Comparison of ENCODE assay signal across 9 mouse cellular contexts in the genomic region with DNA sequence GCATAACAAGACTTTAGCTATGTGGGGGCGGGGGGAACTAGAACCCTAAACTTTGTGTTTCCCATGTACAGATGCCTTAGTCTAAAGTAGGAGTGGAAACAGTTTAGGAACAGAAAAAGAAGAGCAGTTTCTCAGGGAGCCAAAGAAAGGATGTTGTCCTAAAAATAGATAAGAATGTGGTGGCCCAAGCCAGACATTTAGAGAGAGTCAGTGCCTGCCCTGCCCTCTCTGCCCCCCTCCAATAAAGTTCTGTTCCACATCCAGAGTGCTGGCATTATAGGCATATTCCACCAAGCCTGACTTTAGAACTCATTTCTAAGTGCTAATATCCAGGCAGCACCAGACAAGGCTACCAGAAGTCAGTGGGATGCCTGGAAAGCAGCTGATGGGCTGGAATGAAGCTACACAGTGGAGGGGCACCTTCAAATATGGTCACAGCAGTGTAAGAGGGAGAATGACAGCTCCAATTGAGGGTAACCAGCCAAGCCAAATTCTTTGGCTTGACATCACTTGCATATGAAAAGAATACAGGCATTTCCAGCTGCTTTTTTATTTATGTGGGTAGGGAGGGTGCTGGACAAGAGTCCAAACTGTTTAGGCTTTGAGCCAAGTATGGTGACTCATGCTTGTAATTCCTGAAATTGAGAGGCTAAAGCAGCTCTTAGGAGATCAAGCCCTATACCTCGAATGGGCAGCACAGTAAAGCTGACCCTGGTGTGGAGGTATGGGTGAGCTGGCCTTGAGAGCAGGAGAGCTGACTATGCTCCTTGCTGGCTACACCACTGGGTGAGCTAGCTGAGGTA. TPM values are rescaled to one million over a fixed set of nuclear protein-coding genes. Genes with fewer than 3 reads are reported as not detected.
DNase-seq lines count a peak whose midpoint lies in the region; ATAC-seq lines count a peak whose summit lies in the region.
"Had no signal": no experiment of that assay in that cellular context is flagged by ENCODE, and none has a peak within 500 bp of the region (broad histone marks: within the 10 kb centered on the region; RNA-seq: fewer than 3 reads in every experiment).

No protein-coding gene starts in this region.

- WGBS in midbrain, embryonic 11.5 days = 75% methylated on average over 2 of the region's 2 CpGs

- H3K4me3 ChIP-seq in midbrain, embryonic 11.5 days (ENCODE audit: low read depth, low read length) = no peak overlapping the region

- H3K9ac ChIP-seq in midbrain, embryonic 11.5 days (ENCODE audit: low read length) = no peak overlapping the region

- intact Hi-C loops in heart, postnatal 25 days (cut with DNase I) = loop anchor here (2.0 kb wide), 1 partner anchor 67 kb away; a partner anchor contains a TSS

- peak; percentile 8 for DNase-seq in ovary, adult 18-20 months (ENCODE audit: low spot score)
- no peak for DNase-seq in ovary, postnatal 10 days (ENCODE audit: low spot score)
- DNase-seq in heart, postnatal 25 days (ENCODE audit: low spot score) = peak; percentile 20
- peak; percentile 42 to 72 for DNase-seq in lung, adult 18-20 months
- no peak for DNase-seq in layer of hippocampus, postnatal 36 days
- no peak for DNase-seq in left cerebral cortex, adult 18-20 months (ENCODE audit: low spot score in 2 of 2)
- no peak for DNase-seq in midbrain, embryonic 11.5 days (ENCODE audit: low spot score, missing footprints)

- no peak overlapping the region for H3K4me2 ChIP-seq in midbrain, embryonic 11.5 days

- no peaks in the 10 kb centered on the region for H3K27me3 ChIP-seq in midbrain, embryonic 11.5 days (ENCODE audit: control insufficient read depth, insufficient read depth, low read length)

- no peaks in the 10 kb centered on the region for H3K36me3 ChIP-seq in midbrain, embryonic 11.5 days (ENCODE audit: control insufficient read depth, insufficient read depth, low read length)

- H3K27ac ChIP-seq in midbrain, embryonic 11.5 days (ENCODE audit: low read depth, low read length) = no peak overlapping the region
- H3K27ac ChIP-seq: macrophage had no signal

- H3K9me3 ChIP-seq in midbrain, embryonic 11.5 days (ENCODE audit: control insufficient read depth, low read length) = no peaks in the 10 kb centered on the region

- H3K4me1 ChIP-seq in midbrain, embryonic 11.5 days (ENCODE audit: control insufficient read depth, insufficient read depth, low read length) = 0 out of 2 replicates have a peak, but pooled peaks cover 3% of the 10 kb centered on the region

- 0 out of 2 replicates have a peak, but pooled peaks have one; percentile 18 for ATAC-seq in common myeloid progenitor, adult 5-6 weeks (replicated peaks; ENCODE audit: low read depth, poor library complexity, severe bottlenecking)
- ATAC-seq in midbrain, embryonic 11.5 days (ENCODE audit: low FRiP score) = no peak

RNA-seq across cellular contexts. Expression of a gene that starts 6.6 kb away (rescaled TPM):
- total RNA-seq in common myeloid progenitor, adult 5-6 weeks (2017) = 26.0 and 33.6 TPM in 2 replicates
- 10 to 100 TPM; 45.8 to 56.8 TPM for total RNA-seq in heart, postnatal 25 days (2021)
- 10 to 100 TPM; 49.2 to 52.9 TPM for total RNA-seq in layer of hippocampus, postnatal 36 days (2021)
- total RNA-seq in left cerebral cortex, adult 18-20 months (2021) = 10 to 100 TPM; 55.1 to 61.4 TPM
- polyA plus RNA-seq in midbrain, embryonic 11.5 days (2014; fragmentation: Nextera tagmentation; extraction: Ambion mirVana) = 85.6 and 89.5 TPM in 2 replicates

RNA-seq across cellular contexts. Expression of a gene that starts 24.7 kb away (rescaled TPM):
- 253 and 293 TPM in 2 replicates for total RNA-seq in common myeloid progenitor, adult 5-6 weeks (2017)
- total RNA-seq in heart, postnatal 25 days (2021) = 100 to 1,000 TPM in 1 of 2 experiments, 10 to 100 TPM in 1; 98.6 to 101 TPM
- total RNA-seq in layer of hippocampus, postnatal 36 days (2021) = 100 to 1,000 TPM; 106 to 111 TPM
- 100 to 1,000 TPM in 1 of 2 experiments, 10 to 100 TPM in 1; 98.4 to 106 TPM for total RNA-seq in left cerebral cortex, adult 18-20 months (2021)
- 37.8 and 40.2 TPM in 2 replicates for polyA plus RNA-seq in midbrain, embryonic 11.5 days (2014; fragmentation: Nextera tagmentation; extraction: Ambion mirVana)

RNA-seq across cellular contexts. Expression of a gene that starts 33.1 kb away (rescaled TPM):
- 73.3 and 77.4 TPM in 2 replicates for total RNA-seq in common myeloid progenitor, adult 5-6 weeks (2017)
- total RNA-seq in heart, postnatal 25 days (2021) = 100 to 1,000 TPM; 144 to 148 TPM
- total RNA-seq in layer of hippocampus, postnatal 36 days (2021) = 100 to 1,000 TPM; 206 to 213 TPM
- total RNA-seq in left cerebral cortex, adult 18-20 months (2021) = 100 to 1,000 TPM; 222 to 227 TPM
- 52.4 and 53.0 TPM in 2 replicates for polyA plus RNA-seq in midbrain, embryonic 11.5 days (2014; fragmentation: Nextera tagmentation; extraction: Ambion mirVana)

Comparison
In these comparisons a context has a peak if more than half of its experiments do, and no peak if none do; other contexts are left out.
1. DNase-seq: peak in ovary, adult 18-20 months (single experiment), heart, postnatal 25 days (single experiment) and lung, adult 18-20 months (2 of 2); none in ovary, postnatal 10 days (single experiment), layer of hippocampus, postnatal 36 days (0 of 2), left cerebral cortex, adult 18-20 months (0 of 2) and midbrain, embryonic 11.5 days (single experiment).